Mouse (Mus musculus): ENCODE data around the gene 4930402H24Rik.

- TF ChIP-seq CTCF (IDR thresholded peaks at IDR 0.05; ENCODE audit: borderline replicate concordance, extremely low read depth, insufficient read depth, insufficient read length) (no peak), POLR2A (IDR thresholded peaks at IDR 0.05; ENCODE audit: borderline replicate concordance, extremely low read depth, insufficient read depth, insufficient read length, poor library complexity, severe bottlenecking) (no peak)
These were observed 65.4 kb downstream of the 4930402H24Rik start for GRCm38 (mm10) chr2:130840846-130841245.
